Mouse (Mus musculus) midbrain, embryonic 14.5 days (tissue): ENCODE measurements at regions not wholly inside any gene's neighbourhood (a gene's known extent, or its start where the extent isn't known, plus 50 kb on each side); places are given as distances from the start of the nearest gene placed in this dataset.

ENCODE experiments used
- ATAC-seq: fragments of 200-750 bp; cut with Nextera tagmentation; 2 replicates; pipeline ENCODE4 v1.8.0; 2017; ENCODE audit warnings: moderate number of reproducible peaks, moderate library complexity; ENCODE audit not compliant: low FRiP score, low TSS enrichment
- DNase-seq: peaks from one replicate; pipeline ENCODE4 v3.0.0-alpha.2; 2015
- H3K27ac ChIP-seq: fragments of 300-500 bp; sonication (generic); replicated peaks from 2 replicates; pipeline ENCODE4 v1.5.1; 2014; ENCODE audit warnings: mild to moderate bottlenecking, low read depth, low read length, moderate library complexity
- H3K27me3 ChIP-seq: fragments of 300-500 bp; sonication (generic); 2 replicates; pipeline ENCODE4 v1.6.1; 2014; ENCODE audit warnings: low read length, control low read depth, mixed read lengths; ENCODE audit not compliant: control insufficient read depth, insufficient read depth
- H3K36me3 ChIP-seq: fragments of 300-500 bp; sonication (generic); 2 replicates; pipeline ENCODE4 v1.6.1; 2014; ENCODE audit warnings: low read length, control low read depth; ENCODE audit not compliant: control insufficient read depth, insufficient read depth
- H3K4me1 ChIP-seq: fragments of 300-500 bp; sonication (generic); 2 replicates; pipeline ENCODE4 v1.6.1; 2014; ENCODE audit warnings: mild to moderate bottlenecking, antibody characterized with exemption, low read length, control low read depth; ENCODE audit not compliant: control insufficient read depth, insufficient read depth
- H3K4me2 ChIP-seq: fragments of 300-500 bp; sonication (generic); 2 replicates; pipeline ENCODE4 v1.6.1; 2014; ENCODE audit warnings: mild to moderate bottlenecking, low read length, moderate library complexity
- H3K4me3 ChIP-seq: fragments of 300-500 bp; sonication (generic); replicated peaks from 2 replicates; pipeline ENCODE4 v1.5.1; 2014; ENCODE audit warnings: low read depth, low read length
- H3K9ac ChIP-seq: fragments of 300-500 bp; sonication (generic); replicated peaks from 2 replicates; pipeline ENCODE4 v1.6.1; 2014; ENCODE audit warnings: mild to moderate bottlenecking, low read length, moderate library complexity
- H3K9me3 ChIP-seq: fragments of 300-500 bp; sonication (generic); 2 replicates; pipeline ENCODE4 v1.6.1; 2016; ENCODE audit warnings: low read length, control low read depth, mixed read lengths; ENCODE audit not compliant: control insufficient read depth
- WGBS: fragments of 180-500 bp; shearing (Covaris S2); extraction: QIAGEN DNeasy Blood & Tissue Kit; methylation state at CpG from one replicate; pipeline ENCODE4 v1.1.7; 2014; 5-methylcytosine and 5-hydroxymethylcytosine counted together

GRCm38 (mm10) chr15:50989457-50989856, 2895.2 kb upstream of the Gm7489 start:
- no peaks in the 10 kb centered on the region for H3K27me3 ChIP-seq
- no peak overlapping the region for H3K4me3 ChIP-seq
- no peaks in the 10 kb centered on the region for H3K36me3 ChIP-seq
- H3K27ac ChIP-seq = no peak overlapping the region
- no peaks in the 10 kb centered on the region for H3K9me3 ChIP-seq
- WGBS = 89% methylated on average over 4 of the region's 4 CpGs
- no peak overlapping the region for H3K4me2 ChIP-seq
- DNase-seq (no peak), ATAC-seq (no peak)
- no peak overlapping the region for H3K9ac ChIP-seq
- no peaks in the 10 kb centered on the region for H3K4me1 ChIP-seq

- H3K27ac ChIP-seq = no peak overlapping the region
- no peaks in the 10 kb centered on the region for H3K36me3 ChIP-seq
- no peak overlapping the region for H3K4me2 ChIP-seq
- no peaks in the 10 kb centered on the region for H3K4me1 ChIP-seq
- ATAC-seq (no peak), DNase-seq (no peak)
- 62% methylated on average over 4 of the region's 4 CpGs for WGBS
- H3K9ac ChIP-seq = no peak overlapping the region
- no peaks in the 10 kb centered on the region for H3K27me3 ChIP-seq
- H3K9me3 ChIP-seq = no peaks in the 10 kb centered on the region
- no peak overlapping the region for H3K4me3 ChIP-seq
Observed at GRCm38 (mm10) chr15:50991667-50992066, 2893.0 kb upstream of the Gm7489 start.

- Histone ChIP-seq H3K9ac (no peak overlapping the region), H3K4me2 (no peak overlapping the region), H3K27me3 (no peaks in the 10 kb centered on the region), H3K4me3 (no peak overlapping the region), H3K36me3 (no peaks in the 10 kb centered on the region), H3K9me3 (no peaks in the 10 kb centered on the region), H3K4me1 (no peaks in the 10 kb centered on the region; the same call in 1 of the 2 replicates), H3K27ac (no peak overlapping the region)
- no peak for ATAC-seq
- WGBS = 58% methylated on average over 2 of the region's 2 CpGs
- DNase-seq = no peak
Observed at GRCm38 (mm10) chr15:50992246-50992645, 2892.5 kb upstream of the Gm7489 start.

GRCm38 (mm10) chr15:50993121-50993520, 2891.6 kb upstream of the Gm7489 start:
- H3K36me3 ChIP-seq = no peaks in the 10 kb centered on the region
- H3K4me2 ChIP-seq = no peak overlapping the region
- H3K4me1 ChIP-seq = no peaks in the 10 kb centered on the region; the same call in 1 of the 2 replicates
- no peak for ATAC-seq
- peak; percentile 54 for DNase-seq
- 0 out of 2 replicates have a peak overlapping the region, but pooled peaks have one; percentile 8 for H3K27ac ChIP-seq
- no peaks in the 10 kb centered on the region for H3K27me3 ChIP-seq
- H3K9me3 ChIP-seq = no peaks in the 10 kb centered on the region
- WGBS = 63% methylated on average over 5 of the region's 5 CpGs
- H3K4me3 ChIP-seq = no peak overlapping the region
- H3K9ac ChIP-seq = no peak overlapping the region

GRCm38 (mm10) chr15:50995688-50996087, 2889.0 kb upstream of the Gm7489 start:
- no peak overlapping the region for H3K9ac ChIP-seq
- H3K27me3 ChIP-seq = no peaks in the 10 kb centered on the region
- no peak for DNase-seq
- WGBS = 93% methylated on average over 3 of the region's 3 CpGs
- no peaks in the 10 kb centered on the region for H3K36me3 ChIP-seq
- H3K4me3 ChIP-seq = no peak overlapping the region
- no peak overlapping the region for H3K4me2 ChIP-seq
- no peak for ATAC-seq
- H3K4me1 ChIP-seq = no peaks in the 10 kb centered on the region; the same call in 1 of the 2 replicates
- no peaks in the 10 kb centered on the region for H3K9me3 ChIP-seq
- H3K27ac ChIP-seq = no peak overlapping the region

- no peak for DNase-seq
- H3K9me3 ChIP-seq = no peaks in the 10 kb centered on the region
- H3K4me2 ChIP-seq = no peak overlapping the region
- no peak overlapping the region for H3K27ac ChIP-seq
- no peak overlapping the region for H3K4me3 ChIP-seq
- H3K27me3 ChIP-seq = no peaks in the 10 kb centered on the region
- ATAC-seq = no peak
- no peaks in the 10 kb centered on the region; the same call in 1 of the 2 replicates for H3K4me1 ChIP-seq
- no peak overlapping the region for H3K9ac ChIP-seq
- no peaks in the 10 kb centered on the region for H3K36me3 ChIP-seq
- WGBS = 89% methylated on average over 4 of the region's 4 CpGs
Observed at GRCm38 (mm10) chr15:50996296-50996695, 2888.4 kb upstream of the Gm7489 start.

GRCm38 (mm10) chr15:50997209-50997763, 2887.4 kb upstream of the Gm7489 start:
- Histone ChIP-seq H3K36me3 (no peaks in the 10 kb centered on the region), H3K9me3 (no peaks in the 10 kb centered on the region), H3K27me3 (no peaks in the 10 kb centered on the region), H3K4me1 (no peaks in the 10 kb centered on the region; the same call in 1 of the 2 replicates), H3K27ac (no peak overlapping the region), H3K9ac (no peak overlapping the region), H3K4me2 (no peak overlapping the region), H3K4me3 (no peak overlapping the region)
- 61% methylated on average over 11 of the region's 11 CpGs for WGBS
- peak; percentile 72 for ATAC-seq
- DNase-seq = peak; percentile 78

GRCm38 (mm10) chr15:51038968-51039367, 2845.7 kb upstream of the Gm7489 start:
- no peaks in the 10 kb centered on the region for H3K4me1 ChIP-seq
- DNase-seq (no peak), ATAC-seq (no peak)
- H3K9ac ChIP-seq = no peak overlapping the region
- no peaks in the 10 kb centered on the region for H3K27me3 ChIP-seq
- no peaks in the 10 kb centered on the region for H3K36me3 ChIP-seq
- no peaks in the 10 kb centered on the region for H3K9me3 ChIP-seq
- H3K4me3 ChIP-seq = no peak overlapping the region
- no peak overlapping the region for H3K27ac ChIP-seq
- WGBS = 26% methylated on average over 1 of the region's 1 CpGs
- H3K4me2 ChIP-seq = no peak overlapping the region

GRCm38 (mm10) chr15:51070538-51070937, 2814.2 kb upstream of the Gm7489 start:
- Histone ChIP-seq H3K4me3 (no peak overlapping the region), H3K27ac (no peak overlapping the region), H3K27me3 (no peaks in the 10 kb centered on the region), H3K9me3 (no peaks in the 10 kb centered on the region), H3K9ac (no peak overlapping the region), H3K4me2 (no peak overlapping the region), H3K4me1 (no peaks in the 10 kb centered on the region), H3K36me3 (no peaks in the 10 kb centered on the region)
- ATAC-seq (no peak), DNase-seq (peak; percentile 2)
- WGBS = 49% methylated on average over 10 of the region's 10 CpGs
